Mouse (Mus musculus) cortical plate, adult 2 months (tissue): ENCODE results near the gene Has3.

Experiments
- CTCF ChIP-seq: fragments of 200-500 bp; IDR thresholded peaks from 2 replicates; pipeline ENCODE4 v1.5.1; 2011; ENCODE audit warnings: mild to moderate bottlenecking, control low read depth, low read length; ENCODE audit not compliant: insufficient read depth; ENCODE audit errors: extremely low read depth
- POLR2A ChIP-seq: fragments of 200-500 bp; IDR thresholded peaks from 2 replicates; pipeline ENCODE4 v1.6.1; 2011; ENCODE audit warnings: mild to moderate bottlenecking, low read length, control low read depth; ENCODE audit not compliant: insufficient read depth; ENCODE audit errors: extremely low read depth

GRCm38 (mm10) chr8:106880121-106880707 is 10.2 kb downstream of the Has3 start:
- TF ChIP-seq POLR2A, result no peak
- no peak for TF ChIP-seq CTCF
